Mouse (Mus musculus) limb, embryonic 12.5 days (tissue): ENCODE measurements around the gene 2310061I04Rik. TPM values are rescaled to one million over a fixed set of nuclear protein-coding genes. Genes with fewer than 3 reads are reported as not detected.

ENCODE experiments used
- ATAC-seq: fragments of 200-750 bp; cut with Nextera tagmentation; 2 replicates; pipeline ENCODE4 v1.8.0; 2017; ENCODE audit warnings: low read depth, moderate TSS enrichment; ENCODE audit not compliant: insufficient number of reproducible peaks, insufficient read depth, low FRiP score, low TSS enrichment
- H3K27ac ChIP-seq: fragments of 300-500 bp; sonication (generic); 2 replicates; pipeline ENCODE4 v1.5.1; 2016; ENCODE audit warnings: mild to moderate bottlenecking, moderate library complexity
- H3K27me3 ChIP-seq: fragments of 300-500 bp; sonication (generic); 2 replicates; pipeline ENCODE4 v1.6.1; 2016; ENCODE audit warnings: mild to moderate bottlenecking, moderate library complexity
- H3K36me3 ChIP-seq: fragments of 300-500 bp; sonication (generic); 2 replicates; pipeline ENCODE4 v1.6.1; 2016; ENCODE audit warnings: mild to moderate bottlenecking, moderate library complexity
- H3K4me1 ChIP-seq: fragments of 300-500 bp; sonication (generic); replicated peaks from 2 replicates; pipeline ENCODE4 v1.6.1; 2016
- H3K4me2 ChIP-seq: fragments of 300-500 bp; sonication (generic); 2 replicates; pipeline ENCODE4 v1.6.1; 2016; ENCODE audit warnings: mild to moderate bottlenecking, moderate library complexity
- H3K4me3 ChIP-seq: fragments of 300-500 bp; sonication (generic); replicated peaks from 2 replicates; pipeline ENCODE4 v1.5.1; 2016; ENCODE audit warnings: mild to moderate bottlenecking
- H3K9ac ChIP-seq: fragments of 300-500 bp; sonication (generic); replicated peaks from 2 replicates; pipeline ENCODE4 v1.6.1; 2016; ENCODE audit warnings: mild to moderate bottlenecking, moderate library complexity
- H3K9me3 ChIP-seq: fragments of 300-500 bp; sonication (generic); 2 replicates; pipeline ENCODE4 v1.6.1; 2016; ENCODE audit warnings: mild to moderate bottlenecking, moderate library complexity
- WGBS: fragments of 180-500 bp; shearing (Covaris S2); methylation state at CpG from one replicate; pipeline ENCODE4 v1.1.7; 2016; 5-methylcytosine and 5-hydroxymethylcytosine counted together
- polyA plus RNA-seq: library from polyadenylated mRNA; unstranded; fragments of >200 nt; fragmentation: Nextera tagmentation; extraction: Ambion mirVana; gene quantifications from 2 replicates; pipeline ENCODE4 v1.2.1, GENCODE M21; 2016

The 2310061I04Rik gene
- polyA plus RNA-seq, 1 experiment from 2014 or later: 18.6 TPM

GRCm38 (mm10) chr17:35887725-35888124, 9.5 kb downstream of the 2310061I04Rik start:
- Histone ChIP-seq H3K9me3 (no peaks in the 10 kb centered on the region), H3K4me3 (no peak overlapping the region), H3K27me3 (no peaks in the 10 kb centered on the region), H3K9ac (no peak overlapping the region), H3K4me1 (no peaks in the 10 kb centered on the region), H3K27ac (no peak overlapping the region), H3K36me3 (peaks cover 96% of the 10 kb centered on the region), H3K4me2 (no peak overlapping the region)
- ATAC-seq: no peak
- WGBS: 65% methylated on average over 13 of the region's 17 CpGs

- Histone ChIP-seq H3K4me1 (peaks cover 11% of the 10 kb centered on the region), H3K36me3 (peaks cover 77% of the 10 kb centered on the region), H3K9me3 (no peaks in the 10 kb centered on the region), H3K27me3 (no peaks in the 10 kb centered on the region), H3K4me2 (no peak overlapping the region), H3K27ac (no peak overlapping the region), H3K9ac (no peak overlapping the region), H3K4me3 (no peak overlapping the region)
- no peak for ATAC-seq
- 94% methylated on average over 14 of the region's 14 CpGs for WGBS
These were observed 13.5 kb downstream of the 2310061I04Rik start for GRCm38 (mm10) chr17:35883777-35884176.

DNA sequence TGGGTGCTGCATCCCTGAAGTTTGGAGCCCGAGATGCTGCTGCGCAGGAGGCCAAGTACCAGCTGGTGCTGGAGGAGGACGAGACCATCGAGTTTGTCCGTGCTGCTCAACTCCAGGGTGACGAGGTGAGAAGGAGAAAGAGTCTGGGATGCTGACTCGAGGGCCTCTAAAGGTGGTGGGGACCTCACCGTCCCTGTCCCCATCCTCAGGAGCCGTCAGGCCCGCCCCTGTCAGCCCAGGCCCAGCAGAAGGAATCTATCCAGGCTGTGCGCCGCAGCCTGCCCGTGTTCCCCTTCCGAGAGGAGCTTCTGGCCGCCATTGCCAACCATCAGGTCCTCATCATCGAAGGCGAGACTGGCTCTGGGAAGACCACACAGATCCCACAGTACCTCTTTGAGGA, 14.3 kb downstream of the 2310061I04Rik start:
- Histone ChIP-seq H3K4me3 (no peak overlapping the region), H3K9ac (no peak overlapping the region), H3K27me3 (no peaks in the 10 kb centered on the region), H3K4me2 (no peak overlapping the region), H3K9me3 (no peaks in the 10 kb centered on the region), H3K36me3 (peaks cover 69% of the 10 kb centered on the region), H3K27ac (no peak overlapping the region), H3K4me1 (peaks cover 11% of the 10 kb centered on the region)
- ATAC-seq: no peak
- 95% methylated on average over 17 of the region's 17 CpGs for WGBS

DNA sequence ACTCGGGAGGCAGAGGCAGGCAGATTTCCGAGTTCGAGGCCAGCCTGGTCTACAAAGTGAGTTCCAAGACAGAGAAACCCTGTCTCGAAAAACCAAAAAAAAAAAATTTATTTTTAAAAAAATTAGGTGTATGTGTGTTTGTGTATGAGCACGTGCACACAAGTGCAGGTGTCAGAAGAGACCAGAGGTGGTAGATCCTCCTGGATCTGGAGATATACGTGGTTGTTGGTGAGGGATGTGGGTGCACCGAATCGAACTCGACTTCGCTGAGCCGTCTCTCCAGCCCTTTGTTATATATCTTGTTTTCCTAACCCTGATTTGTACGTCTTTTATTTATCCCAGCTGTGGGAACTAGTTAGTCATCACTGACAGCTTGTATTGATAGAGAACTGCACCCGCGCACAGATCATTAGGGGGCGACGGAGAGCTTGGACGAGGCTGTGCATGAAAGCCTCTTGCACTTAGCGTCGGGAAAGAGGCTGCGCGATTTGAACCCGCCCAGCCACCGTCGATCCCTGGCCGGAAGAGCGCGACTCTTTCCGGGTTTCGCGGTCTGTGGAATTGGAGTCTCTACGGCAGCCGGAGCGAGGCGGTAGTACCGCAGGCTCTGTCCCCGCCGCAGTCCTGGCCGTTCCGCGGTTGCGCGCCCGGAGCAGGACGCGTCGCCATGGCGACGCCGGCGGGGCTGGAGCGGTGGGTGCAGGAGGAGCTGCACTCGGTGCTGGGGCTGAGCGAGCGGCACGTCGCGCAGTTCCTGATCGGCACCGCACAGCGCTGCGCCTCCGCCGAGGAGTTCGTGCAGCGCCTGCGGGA, 17.8 kb downstream of the 2310061I04Rik start, which contains the start of gene Dhx16:
Gene Dhx16 (plus strand): TSS at position 575 of the 813 bp plus-strand sequence.
- WGBS: 5% methylated on average over 66 of the region's 66 CpGs
- peaks cover 59% of the 10 kb centered on the region for H3K36me3 ChIP-seq

GRCm38 (mm10) chr17:35874721-35875120, 22.5 kb downstream of the 2310061I04Rik start:
- 88% methylated on average over 6 of the region's 6 CpGs for WGBS
- no peak for ATAC-seq
- Histone ChIP-seq H3K9me3 (0 out of 2 replicates have a peak, but pooled peaks cover 3% of the 10 kb centered on the region), H3K36me3 (peaks cover 60% of the 10 kb centered on the region), H3K4me3 (no peak overlapping the region), H3K27me3 (no peaks in the 10 kb centered on the region), H3K4me1 (peaks cover 16% of the 10 kb centered on the region), H3K9ac (no peak overlapping the region), H3K4me2 (no peak overlapping the region), H3K27ac (no peak overlapping the region)

More for the DNA sequence above, 17.8 kb downstream of the 2310061I04Rik start, which contains the start of gene Dhx16:
- Histone ChIP-seq H3K27ac (peak within 1 kb of the TSS; percentile 69; the same call in 1 of the 2 replicates), H3K4me3 (peak within 1 kb of the TSS; percentile 97), H3K9ac (peak within 1 kb of the TSS; percentile 85), H3K4me2 (peak within 1 kb of the TSS; percentile 84), H3K4me1 (peaks cover 11% of the 10 kb centered on the region), H3K27me3 (no peaks in the 10 kb centered on the region), H3K9me3 (no peaks in the 10 kb centered on the region)
- peak; percentile 91 for ATAC-seq

- ATAC-seq: no peak
- Histone ChIP-seq H3K9me3 (0 out of 2 replicates have a peak, but pooled peaks cover 3% of the 10 kb centered on the region), H3K4me2 (peak overlapping the region; percentile 30), H3K36me3 (peaks cover 63% of the 10 kb centered on the region), H3K9ac (peak overlapping the region; percentile 37; the same call in 1 of the 2 replicates), H3K4me1 (peaks cover 24% of the 10 kb centered on the region), H3K27me3 (no peaks in the 10 kb centered on the region), H3K27ac (no peak overlapping the region), H3K4me3 (0 out of 2 replicates have a peak overlapping the region, but pooled peaks have one; percentile 4)
- WGBS: 33% methylated on average over 21 of the region's 21 CpGs
These were observed 23.3 kb downstream of the 2310061I04Rik start for GRCm38 (mm10) chr17:35873774-35874519.

DNA sequence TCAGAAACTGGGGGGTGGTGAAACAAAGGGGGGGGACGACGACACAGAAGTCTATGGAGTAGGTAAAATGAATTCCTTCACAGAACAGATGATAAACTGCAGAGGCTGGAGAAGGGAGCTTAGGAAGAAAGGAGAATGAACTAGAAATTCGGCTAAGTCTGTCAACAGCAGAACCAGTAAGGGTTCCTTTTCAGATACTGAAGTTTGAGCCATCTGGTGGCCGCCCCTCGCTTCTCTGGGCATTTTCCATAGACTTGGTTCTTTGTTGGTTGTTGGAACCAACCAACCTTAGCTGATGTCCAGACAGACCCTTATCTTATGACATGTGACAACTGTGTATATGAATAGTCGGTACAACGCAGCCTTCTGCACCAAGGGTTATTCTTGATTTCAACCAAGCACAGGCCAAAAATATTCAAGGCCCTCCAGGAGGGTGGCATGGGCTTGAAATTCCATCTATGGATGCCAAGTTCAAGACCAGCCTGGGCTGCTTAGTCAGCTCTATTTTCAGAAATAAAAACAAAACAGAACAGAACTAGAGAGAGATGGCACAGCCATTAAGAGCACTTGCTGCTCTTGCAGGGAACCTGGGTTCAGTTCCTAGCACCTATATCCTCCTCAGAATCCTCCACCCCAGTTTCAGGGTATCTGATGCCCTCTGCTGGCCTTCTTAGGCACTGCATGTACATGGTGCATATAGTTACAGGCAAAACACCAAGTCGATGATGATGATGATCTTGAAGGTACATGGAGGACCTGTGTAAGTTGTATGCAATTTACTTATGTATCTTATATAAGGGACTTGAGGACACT, 26.1 kb downstream of the 2310061I04Rik start:
- peaks cover 59% of the 10 kb centered on the region for H3K36me3 ChIP-seq
- H3K4me1 ChIP-seq: peaks cover 45% of the 10 kb centered on the region
- ATAC-seq: no peak
- H3K27ac ChIP-seq: peak overlapping the region; percentile 76; the same call in 1 of the 2 replicates
- peak overlapping the region; percentile 79; the same call in 1 of the 2 replicates for H3K9ac ChIP-seq
- H3K4me2 ChIP-seq: peak overlapping the region; percentile 98
- 0 out of 2 replicates have a peak, but pooled peaks cover 3% of the 10 kb centered on the region for H3K9me3 ChIP-seq
- WGBS: 88% methylated on average over 8 of the region's 8 CpGs
- no peaks in the 10 kb centered on the region for H3K27me3 ChIP-seq
- H3K4me3 ChIP-seq: peak overlapping the region; percentile 67

DNA sequence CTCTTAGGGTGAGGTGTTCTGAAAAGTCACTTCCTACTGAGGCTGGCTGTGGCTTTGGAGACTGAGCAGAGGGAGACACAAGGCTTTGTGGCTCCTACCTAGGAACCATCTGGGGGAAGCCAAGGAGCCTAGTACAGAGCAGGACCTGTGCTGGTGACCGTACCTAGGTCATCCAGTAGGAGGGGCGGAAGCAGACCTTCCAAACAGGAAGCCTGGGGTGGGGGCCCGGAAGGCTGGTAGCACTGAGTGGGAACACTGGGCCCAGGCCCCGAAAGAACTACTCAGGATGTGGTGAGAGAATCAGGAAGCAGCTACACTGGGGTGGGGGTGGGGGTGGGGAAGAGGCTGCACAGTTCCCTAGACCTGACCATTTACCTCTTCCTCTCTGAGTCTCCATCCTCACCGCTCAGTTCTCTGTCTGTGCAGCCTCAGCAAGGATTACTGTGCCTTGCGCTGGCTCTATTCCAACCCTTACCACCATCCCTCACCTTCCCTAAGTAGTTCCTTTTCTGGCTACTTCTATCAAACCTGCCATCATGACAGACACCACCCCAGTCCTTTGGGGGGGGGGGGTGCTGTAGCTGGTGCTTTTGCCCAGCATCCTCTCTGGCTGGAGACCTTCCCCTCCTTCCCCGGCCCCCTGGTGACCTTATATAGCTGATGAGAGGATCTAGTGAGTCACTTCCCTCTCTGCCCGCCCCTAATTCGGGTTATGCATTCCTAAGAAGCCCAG, 26.9 kb downstream of the 2310061I04Rik start:
- WGBS: 61% methylated on average over 9 of the region's 9 CpGs
- Histone ChIP-seq H3K4me2 (peak overlapping the region; percentile 98), H3K9me3 (0 out of 2 replicates have a peak, but pooled peaks cover 3% of the 10 kb centered on the region), H3K9ac (peak overlapping the region; percentile 79), H3K4me1 (peaks cover 45% of the 10 kb centered on the region), H3K36me3 (peaks cover 54% of the 10 kb centered on the region), H3K27ac (peak overlapping the region; percentile 76), H3K27me3 (no peaks in the 10 kb centered on the region), H3K4me3 (peak overlapping the region; percentile 67)
- no peak for ATAC-seq

GRCm38 (mm10) chr17:35869346-35870067, 27.7 kb downstream of the 2310061I04Rik start:
- Histone ChIP-seq H3K27me3 (no peaks in the 10 kb centered on the region), H3K36me3 (peaks cover 47% of the 10 kb centered on the region), H3K27ac (peak overlapping the region; percentile 76), H3K4me1 (peaks cover 52% of the 10 kb centered on the region), H3K9ac (peak overlapping the region; percentile 79), H3K4me2 (peak overlapping the region; percentile 98), H3K9me3 (0 out of 2 replicates have a peak, but pooled peaks cover 3% of the 10 kb centered on the region), H3K4me3 (peak overlapping the region; percentile 67)
- no peak for ATAC-seq
- WGBS: 6% methylated on average over 7 of the region's 7 CpGs
